Mouse (Mus musculus) c-Kit-positive CD71-negative TER-119-negative erythroid progenitor cells, embryonic 14.5 days (primary cell): ENCODE measurements around the gene Hmgcll1.
"Not testable (repeated sequence)": the region's sequence is repeated elsewhere in the genome, so short reads cannot be mapped to it uniquely, and the experiment has no call there.

Experiments
- DNase-seq: peaks from one replicate; pipeline ENCODE4 v3.0.0-alpha.2; 2013; ENCODE audit warnings: low read depth

Gene Hmgcll1

DNA sequence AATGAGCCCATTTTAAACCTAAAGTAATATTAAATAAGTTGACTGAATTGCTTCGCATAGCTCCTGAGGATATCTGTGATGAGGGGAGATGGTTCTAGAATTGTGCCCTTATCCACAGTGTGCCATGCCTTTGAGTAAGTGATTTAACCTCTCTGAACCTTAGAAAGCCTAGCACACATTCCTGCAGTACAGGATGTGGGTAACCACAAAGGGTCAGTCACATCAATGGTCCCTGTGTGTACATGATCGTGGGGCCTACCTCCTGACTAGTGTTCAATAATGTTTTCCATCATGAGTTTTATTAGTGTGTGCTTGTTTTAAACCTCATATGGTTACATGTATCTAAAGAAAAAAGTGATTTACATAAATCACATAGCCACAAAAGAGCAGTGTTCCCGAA is 46.3 kb downstream of the Hmgcll1 start:
- no peak for DNase-seq

DNA sequence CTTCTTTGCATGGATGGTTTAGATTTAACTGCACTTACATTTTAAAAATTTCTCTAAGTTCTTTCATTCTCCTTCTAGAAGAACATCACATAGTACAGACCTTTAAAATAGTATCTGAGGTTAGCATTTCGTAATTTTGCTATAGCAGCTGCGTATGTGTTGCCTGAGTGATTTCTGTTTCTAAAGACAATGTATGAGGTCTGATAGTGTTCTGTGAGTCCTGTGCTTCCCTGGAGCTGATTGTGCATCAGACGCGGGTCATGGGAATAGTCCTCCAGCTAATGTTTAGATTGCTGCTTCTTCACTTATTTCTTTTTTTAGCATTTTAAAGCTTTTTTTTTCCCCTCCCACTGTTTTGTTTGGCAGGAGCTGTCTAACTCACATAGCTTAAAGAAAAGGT is 46.8 kb downstream of the Hmgcll1 start:
- DNase-seq: no peak

DNA sequence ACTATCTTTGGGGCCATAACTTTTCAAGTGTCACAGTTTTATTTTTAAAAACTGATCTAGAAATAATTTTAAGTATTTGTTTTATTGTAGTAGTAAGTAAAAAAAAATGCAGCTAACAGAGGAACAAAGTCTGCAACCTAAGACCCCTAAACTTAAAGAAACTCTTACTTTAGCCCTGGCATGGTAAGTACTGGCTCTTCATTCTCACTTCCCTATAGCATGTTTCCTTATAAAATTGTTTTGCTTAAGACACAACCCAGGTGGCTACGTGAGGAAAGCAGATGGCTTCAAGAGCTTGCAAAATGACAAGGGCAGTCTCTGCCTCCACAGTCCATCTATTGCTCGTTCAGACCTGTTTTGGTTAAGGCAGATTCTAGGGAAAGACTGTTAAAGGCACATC is 49.5 kb downstream of the Hmgcll1 start:
- no peak for DNase-seq

DNA sequence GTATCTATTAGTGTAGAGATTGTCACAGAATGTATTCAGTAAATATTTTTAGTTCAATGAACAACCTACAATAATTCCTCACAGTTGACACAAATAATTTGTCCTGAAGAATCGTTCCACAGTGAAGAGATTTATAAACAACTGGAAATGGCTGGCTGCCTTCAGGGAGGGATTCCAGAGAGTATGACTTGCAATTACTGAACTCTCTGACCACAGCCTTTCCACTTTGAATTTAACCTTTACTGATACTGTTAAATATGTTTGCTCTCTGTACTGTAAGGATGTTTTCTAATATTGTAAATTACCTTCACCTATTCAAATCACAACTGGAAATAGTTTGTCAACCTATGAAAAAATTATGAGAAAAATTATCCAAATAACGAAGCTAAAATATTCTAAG is 76.9 kb downstream of the Hmgcll1 start:
- no peak for DNase-seq

DNA sequence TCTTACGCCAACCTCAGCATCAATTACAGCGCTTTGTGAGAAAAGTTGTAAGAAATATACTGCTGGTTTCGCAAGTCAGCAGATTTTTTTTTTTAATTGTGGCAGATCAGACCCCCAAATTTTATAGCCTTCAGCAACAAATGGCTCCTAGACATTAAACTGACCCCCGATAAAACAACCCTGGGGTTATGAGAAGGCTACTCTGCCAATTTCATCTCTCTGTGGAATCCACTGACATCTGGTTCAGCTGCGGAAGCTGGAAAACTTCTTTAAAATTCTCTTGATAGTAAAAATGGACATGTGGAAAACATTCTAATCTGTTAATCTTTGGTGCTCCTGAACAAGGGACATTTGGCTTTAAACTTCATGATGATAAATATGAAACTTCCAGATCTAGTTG is 82.6 kb downstream of the Hmgcll1 start:
- no peak for DNase-seq

DNA sequence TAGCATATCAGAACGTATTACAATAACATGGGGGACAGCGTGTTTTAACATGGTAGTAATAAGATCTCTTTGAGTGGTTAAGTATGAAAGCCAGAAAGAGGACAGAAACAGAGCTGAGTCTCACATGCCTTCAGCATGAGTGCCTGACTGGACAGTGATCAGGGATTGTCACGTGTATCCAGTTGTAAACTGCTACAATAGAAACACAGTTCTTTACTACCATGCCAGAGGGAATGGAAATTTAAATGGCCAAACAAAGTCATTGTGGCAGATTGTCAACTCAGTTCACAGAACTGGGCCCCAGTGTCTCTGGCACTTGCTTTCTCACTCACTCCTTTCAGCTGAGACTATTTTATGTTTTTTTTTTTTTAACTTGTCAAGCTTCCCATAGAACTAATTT is 85.3 kb downstream of the Hmgcll1 start:
- no peak for DNase-seq

DNA sequence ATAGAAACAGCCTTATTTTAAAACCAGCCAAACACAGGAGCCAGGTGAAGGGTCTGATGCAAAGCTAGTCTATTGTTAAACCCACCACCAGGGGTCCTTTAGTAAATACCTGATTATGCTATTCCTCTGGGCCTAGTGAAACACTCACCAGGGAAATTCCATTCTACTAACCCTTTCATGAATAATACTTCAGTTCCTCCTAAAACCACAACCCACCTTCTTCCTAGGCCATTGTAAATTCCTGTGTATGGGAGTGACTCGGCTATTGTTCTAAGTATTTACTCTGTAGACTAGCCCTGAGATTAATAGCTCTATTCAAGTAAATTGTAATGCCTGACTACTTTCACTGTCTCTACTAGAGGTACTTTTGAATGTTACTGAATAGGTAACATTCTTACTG is 89.8 kb downstream of the Hmgcll1 start:
- DNase-seq: not testable (repeated sequence)

DNA sequence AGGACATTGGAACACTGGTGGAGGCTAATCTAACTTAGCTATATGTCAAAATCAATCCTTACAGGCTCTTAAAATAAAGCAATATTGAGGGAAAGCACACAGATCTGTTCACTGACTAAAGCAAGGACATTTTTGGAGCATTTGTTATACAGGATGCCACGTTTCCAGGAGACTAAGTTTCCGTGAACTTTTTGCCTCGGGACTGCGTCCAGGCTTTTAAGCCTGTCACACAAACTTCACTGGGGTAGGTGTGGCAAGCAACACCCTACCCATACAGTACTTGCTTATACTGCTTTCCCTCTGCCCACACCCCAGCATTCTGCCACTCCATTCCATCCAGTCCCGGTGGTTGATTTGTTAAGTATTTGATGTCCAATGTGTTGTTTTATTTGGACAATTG is 90.2 kb downstream of the Hmgcll1 start:
- no peak for DNase-seq

DNA sequence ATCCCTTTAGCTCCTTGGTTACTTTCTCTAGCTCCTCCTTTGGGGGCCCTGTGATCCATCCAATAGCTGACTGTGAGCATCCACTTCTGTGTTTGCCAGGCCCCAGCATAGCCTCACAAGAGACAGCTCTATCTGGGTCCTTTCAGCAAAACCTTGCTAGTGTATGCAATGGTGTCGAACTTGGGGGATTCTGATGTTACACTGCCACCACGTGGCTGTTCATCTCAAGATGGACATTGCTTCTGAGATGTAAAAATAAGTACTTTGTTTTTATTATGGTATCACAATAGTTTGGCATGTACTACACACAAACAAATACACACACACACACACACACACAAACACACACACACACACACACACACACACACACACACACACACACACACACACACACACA is 108.2 kb downstream of the Hmgcll1 start:
- DNase-seq: peak; percentile 28

DNA sequence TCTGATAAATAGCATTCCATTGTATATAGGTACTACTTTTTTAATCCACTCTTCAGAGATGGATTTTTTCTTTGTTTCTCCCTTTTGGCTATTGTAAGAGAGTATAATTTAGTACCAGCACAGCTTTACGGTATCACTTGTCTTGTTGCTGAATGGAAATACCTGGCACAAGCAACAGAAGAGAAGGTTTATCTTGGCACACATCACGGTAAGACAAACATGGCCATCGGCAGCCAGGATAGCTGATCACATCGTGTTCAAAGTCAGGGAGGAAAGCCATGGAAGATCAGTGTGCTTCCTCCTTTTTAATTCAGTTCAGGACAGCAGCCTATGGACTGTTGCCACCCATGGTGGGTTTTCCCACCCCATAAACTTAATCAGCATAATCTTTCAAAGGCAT is 109.6 kb downstream of the Hmgcll1 start:
- no peak for DNase-seq

DNA sequence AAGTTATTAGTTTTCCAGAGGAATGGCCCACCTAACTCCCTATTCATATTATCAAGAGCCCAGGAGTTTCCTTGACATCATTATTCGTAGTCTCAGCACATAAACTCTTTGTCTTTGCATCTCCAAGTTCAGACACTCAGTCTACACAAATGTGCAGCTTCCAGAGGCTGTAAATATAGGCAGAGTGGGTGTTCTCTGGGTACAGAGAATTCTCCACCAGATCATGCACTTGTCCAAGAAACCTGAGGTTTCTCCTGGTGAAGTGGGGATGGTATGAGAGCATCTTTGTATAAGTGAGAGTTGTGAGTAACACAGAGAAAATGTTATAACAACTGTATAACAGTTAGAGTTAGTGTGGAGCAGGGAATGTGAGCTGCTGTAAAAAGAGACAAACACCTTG is 114.7 kb downstream of the Hmgcll1 start:
- DNase-seq: no peak

DNA sequence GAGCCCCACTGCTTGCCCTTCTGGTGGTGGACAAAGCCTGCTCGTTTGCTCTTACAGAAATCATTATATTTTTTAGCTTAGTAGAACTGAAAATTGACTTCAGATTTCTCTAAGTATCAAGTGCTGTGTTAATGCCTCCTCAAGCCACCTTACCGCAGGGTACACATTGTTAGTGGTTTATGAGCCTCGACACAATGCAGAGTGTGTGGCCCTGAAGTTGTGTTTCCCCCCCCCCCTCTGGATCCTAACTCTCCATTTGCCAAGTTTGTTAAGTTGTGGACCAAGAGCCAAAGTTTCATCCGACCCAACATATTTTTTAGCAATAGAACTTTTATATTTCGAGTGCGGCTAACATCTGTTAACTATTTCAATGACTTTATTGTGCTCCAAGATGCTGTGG is 119.4 kb downstream of the Hmgcll1 start:
- DNase-seq: no peak

DNA sequence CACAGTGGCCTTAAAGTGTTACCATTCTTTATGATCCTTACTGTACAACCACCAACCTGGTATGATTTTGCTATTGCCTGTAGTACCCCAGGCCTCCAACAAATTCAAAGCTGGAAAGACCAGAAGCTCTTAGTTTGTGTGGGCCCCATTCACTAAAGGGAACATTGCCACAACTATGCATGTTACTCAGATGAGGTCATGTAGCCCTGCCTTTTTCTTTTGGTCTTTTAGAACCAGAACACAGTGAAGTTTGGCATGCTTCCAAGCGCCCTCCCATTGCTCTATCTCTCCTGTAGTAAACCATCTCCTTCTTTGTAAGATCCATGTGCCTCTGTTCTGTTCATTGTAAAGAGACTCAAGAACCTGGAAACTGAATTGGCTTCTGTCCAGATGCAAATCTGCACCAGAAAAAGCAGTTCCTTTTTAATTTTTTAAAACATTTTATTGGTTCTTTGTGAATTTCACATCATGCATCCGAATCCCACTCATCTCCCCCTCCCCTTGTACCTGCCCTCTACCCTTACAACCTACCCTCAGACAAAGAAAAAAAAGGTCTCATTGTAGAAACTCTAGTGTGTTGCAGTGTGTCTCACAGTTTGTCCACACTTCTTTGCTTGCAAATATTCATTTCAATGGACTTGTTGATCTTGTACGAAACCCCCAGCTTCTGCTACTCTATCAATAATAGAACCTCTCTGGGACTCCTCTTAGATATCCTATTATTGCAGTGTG is 123.9 kb downstream of the Hmgcll1 start:
- no peak for DNase-seq

DNA sequence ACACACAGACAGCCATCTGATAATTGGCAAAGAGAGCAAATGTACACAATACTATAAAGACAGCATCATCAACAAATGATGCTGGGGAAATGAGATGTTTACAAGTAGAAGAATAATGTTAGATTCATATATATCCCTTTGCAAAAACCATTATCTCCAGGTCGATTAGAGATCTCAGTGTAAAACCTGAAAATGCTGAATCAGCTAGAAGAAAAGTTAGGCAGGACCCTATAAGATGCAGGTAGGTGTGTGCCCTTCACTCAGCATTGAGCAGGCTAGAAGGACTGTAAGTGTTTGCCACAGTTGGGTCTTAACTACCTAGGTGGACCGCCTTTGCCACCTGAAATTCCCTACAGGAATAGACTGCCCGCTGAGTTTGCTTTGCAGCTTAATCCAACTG is 130.9 kb downstream of the Hmgcll1 start:
- no peak for DNase-seq

DNA sequence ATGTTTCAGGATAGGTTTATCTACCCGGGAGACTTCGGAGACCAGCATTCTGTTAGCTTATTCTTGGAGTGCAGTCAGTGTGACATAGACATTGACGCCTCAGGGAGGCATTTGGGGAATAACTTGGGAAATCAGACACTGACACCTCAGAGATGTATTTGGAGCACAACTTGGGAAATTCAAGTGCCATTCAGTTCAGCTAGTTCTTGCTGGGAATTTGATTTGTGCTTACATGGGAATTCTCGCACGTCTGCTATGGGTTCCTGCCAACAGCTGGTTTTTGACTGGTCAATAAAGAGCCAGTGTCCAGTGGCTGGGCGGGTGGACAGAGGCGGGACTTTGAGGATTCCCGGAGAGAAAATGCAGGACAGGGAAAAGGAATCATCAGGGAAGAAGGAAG is 147.8 kb downstream of the Hmgcll1 start:
- DNase-seq: no peak

DNA sequence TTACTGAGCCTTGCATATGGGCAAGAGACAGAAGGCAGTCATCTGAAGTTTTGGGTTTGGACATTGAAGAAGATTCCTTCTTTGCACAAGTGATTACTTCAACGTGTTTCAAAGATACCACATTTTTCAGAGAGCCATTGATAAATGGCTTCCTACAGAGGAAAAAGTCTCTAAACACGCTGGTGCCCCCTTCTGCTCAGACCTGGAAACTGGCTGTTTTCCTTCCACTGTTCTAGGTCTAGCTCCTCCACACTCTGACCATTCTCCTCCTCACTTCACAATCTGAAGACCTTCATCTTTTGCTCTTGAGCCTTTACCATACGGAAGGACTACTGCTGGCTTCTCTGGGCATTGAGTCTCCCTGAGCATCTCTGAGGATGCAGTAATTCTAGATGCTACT is 153.7 kb downstream of the Hmgcll1 start:
- no peak for DNase-seq

DNA sequence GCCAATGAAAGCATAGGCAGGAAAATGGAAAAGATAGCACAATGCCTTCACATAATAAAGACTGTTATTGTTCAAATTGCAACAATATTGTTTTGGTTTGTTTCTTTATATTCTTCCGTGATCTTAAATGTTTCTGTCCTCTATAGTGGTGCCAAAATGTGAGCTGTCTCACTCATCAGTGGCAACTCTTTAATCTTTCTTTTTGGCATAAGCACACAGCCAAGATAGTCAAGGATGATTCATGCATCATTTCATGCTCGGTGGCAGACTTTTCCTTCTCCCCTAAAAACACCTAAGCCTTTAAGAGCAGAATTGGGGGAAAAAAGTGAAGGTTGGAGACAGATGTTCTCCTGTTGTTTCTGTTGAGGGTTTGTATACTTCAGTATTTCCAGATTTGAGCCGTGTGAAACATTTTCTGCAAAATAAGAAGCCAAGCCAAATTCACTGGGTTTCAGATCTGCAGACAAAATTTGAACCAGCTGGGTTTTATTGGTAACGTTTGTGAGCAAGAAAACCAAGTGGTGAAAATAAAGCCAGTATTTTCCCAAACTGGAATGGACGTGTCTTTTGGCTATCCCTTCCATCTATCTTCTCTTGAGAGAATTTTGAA is 158.1 kb downstream of the Hmgcll1 start:
- no peak for DNase-seq

DNA sequence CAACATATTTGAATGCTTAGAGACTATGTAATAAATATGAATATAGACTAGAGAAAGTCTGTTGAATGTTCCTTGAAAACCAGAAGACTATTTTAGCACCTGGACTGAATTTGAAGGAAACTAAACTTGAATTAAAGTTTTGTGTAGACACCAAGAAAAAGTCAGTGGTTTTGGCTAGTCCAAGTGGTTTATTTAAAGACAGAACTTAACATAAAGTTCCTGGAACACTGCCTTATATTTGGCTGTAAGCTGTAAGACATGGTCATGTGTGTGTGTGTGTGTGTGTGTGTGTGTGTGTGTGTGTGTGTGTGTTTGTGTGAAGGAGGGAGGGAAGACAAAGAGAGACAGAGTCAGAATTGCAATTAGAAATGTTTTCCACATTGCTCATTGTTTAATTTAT is 164.6 kb downstream of the Hmgcll1 start:
- DNase-seq: no peak
